Mouse (Mus musculus) heart, embryonic 13.5 days (tissue): ENCODE data around the gene Atxn7l3. TPM values are rescaled to one million over a fixed set of nuclear protein-coding genes. Genes with fewer than 3 reads are reported as not detected.
"Not testable (repeated sequence)": the region's sequence is repeated elsewhere in the genome, so short reads cannot be mapped to it uniquely, and the experiment has no call there.

Source experiments
- ATAC-seq: fragments of 200-750 bp; cut with Nextera tagmentation; 2 replicates; pipeline ENCODE4 v1.8.0; 2017; ENCODE audit warnings: moderate TSS enrichment; ENCODE audit not compliant: insufficient number of reproducible peaks, low FRiP score, low TSS enrichment; ENCODE audit errors: extremely low read depth
- H3K27ac ChIP-seq: fragments of 300-500 bp; sonication (generic); replicated peaks from 2 replicates; pipeline ENCODE4 v1.5.1; 2015; ENCODE audit warnings: moderate library complexity, mild to moderate bottlenecking, inconsistent platforms
- H3K27me3 ChIP-seq: fragments of 300-500 bp; sonication (generic); replicated peaks from 2 replicates; pipeline ENCODE4 v1.6.1; 2015; ENCODE audit warnings: mild to moderate bottlenecking, inconsistent platforms
- H3K36me3 ChIP-seq: fragments of 300-500 bp; sonication (generic); 2 replicates; pipeline ENCODE4 v1.6.1; 2015; ENCODE audit warnings: mild to moderate bottlenecking, inconsistent platforms
- H3K4me1 ChIP-seq: fragments of 300-500 bp; sonication (generic); 2 replicates; pipeline ENCODE4 v1.6.1; 2015; ENCODE audit warnings: inconsistent platforms
- H3K4me2 ChIP-seq: fragments of 300-500 bp; sonication (generic); 2 replicates; pipeline ENCODE4 v1.6.1; 2015; ENCODE audit warnings: inconsistent platforms, mild to moderate bottlenecking, moderate library complexity
- H3K4me3 ChIP-seq: fragments of 300-500 bp; sonication (generic); 2 replicates; pipeline ENCODE4 v1.5.1; 2015; ENCODE audit warnings: moderate library complexity, mild to moderate bottlenecking, inconsistent platforms
- H3K9ac ChIP-seq: fragments of 300-500 bp; sonication (generic); 2 replicates; pipeline ENCODE4 v1.6.1; 2015; ENCODE audit warnings: inconsistent platforms, mild to moderate bottlenecking, moderate library complexity
- H3K9me3 ChIP-seq: fragments of 300-500 bp; sonication (generic); 2 replicates; pipeline ENCODE4 v1.6.1; 2016; ENCODE audit warnings: inconsistent platforms
- whole genome bisulfite sequencing: fragments of 180-500 bp; shearing (Covaris S2); methylation state at CpG from one replicate; pipeline ENCODE4 v1.1.7; 2015; ENCODE audit warnings: mixed read lengths; 5-methylcytosine and 5-hydroxymethylcytosine counted together
- polyA plus RNA-seq: library from polyadenylated mRNA; unstranded; fragments of >200 nt; fragmentation: Nextera tagmentation; extraction: Ambion mirVana; gene quantifications from 2 replicates; pipeline ENCODE4 v1.2.1, GENCODE M21; 2015

Gene Atxn7l3
- polyA plus RNA-seq, 1 experiment from 2014 or later: 8.5 TPM

DNA sequence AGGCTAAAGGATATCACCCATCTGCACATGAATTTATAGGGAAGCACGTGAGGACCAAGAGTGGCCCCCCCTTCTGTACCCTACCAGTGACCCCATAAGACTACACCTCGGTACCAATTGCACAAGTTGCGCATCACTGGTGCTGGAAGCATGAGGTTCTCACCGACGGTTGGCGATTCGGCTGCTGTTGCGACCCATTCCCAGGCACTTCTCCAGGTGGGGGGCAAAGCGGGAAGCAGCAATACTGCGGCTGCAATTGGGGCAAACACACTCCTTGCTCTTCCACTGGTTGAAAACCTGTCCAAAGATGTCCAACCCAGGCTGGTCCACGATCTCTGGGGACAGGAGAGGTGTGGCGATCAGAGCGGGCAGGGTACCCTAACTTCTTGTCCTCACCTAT is 2.5 kb downstream of the Atxn7l3 start:
- Histone ChIP-seq H3K4me1 (peaks cover 28% of the 10 kb centered on the region), H3K27me3 (no peaks in the 10 kb centered on the region), H3K9me3 (no peaks in the 10 kb centered on the region), H3K9ac (peak overlapping the region; percentile 98), H3K36me3 (peaks cover 57% of the 10 kb centered on the region), H3K4me3 (no peak overlapping the region), H3K27ac (no peak overlapping the region), H3K4me2 (no peak overlapping the region; the same call in 1 of the 2 replicates)
- WGBS: 95% methylated on average over 13 of the region's 13 CpGs
- ATAC-seq: no peak

DNA sequence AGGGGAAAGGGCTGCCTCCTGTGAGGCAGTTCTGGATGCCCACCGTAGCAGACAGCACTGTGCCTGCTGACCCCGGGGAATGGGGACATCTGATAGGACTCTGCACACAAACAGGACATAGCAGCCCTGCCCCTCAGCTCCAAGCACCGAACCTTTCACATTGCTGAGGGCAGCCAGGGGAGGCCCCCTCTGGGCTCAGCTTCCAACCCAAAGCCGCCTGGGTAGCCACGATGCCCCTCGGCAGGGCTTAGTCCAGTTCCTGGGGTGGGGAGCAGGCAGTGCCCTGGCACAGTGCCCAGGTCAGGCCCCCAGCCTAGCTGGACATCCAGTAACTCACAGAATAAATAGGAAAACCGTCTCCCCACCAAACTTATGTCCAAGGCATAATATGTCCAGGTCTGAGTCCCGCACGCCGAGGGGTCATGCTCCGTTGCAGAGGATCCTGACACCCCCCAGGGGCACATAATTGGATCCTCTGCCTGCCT is 5.3 kb downstream of the Atxn7l3 start:
- Histone ChIP-seq H3K27me3 (no peaks in the 10 kb centered on the region), H3K9ac (no peak overlapping the region), H3K9me3 (no peaks in the 10 kb centered on the region), H3K36me3 (peaks cover 78% of the 10 kb centered on the region), H3K27ac (no peak overlapping the region), H3K4me2 (no peak overlapping the region), H3K4me3 (no peak overlapping the region), H3K4me1 (peaks cover 25% of the 10 kb centered on the region)
- no peak for ATAC-seq
- WGBS: 79% methylated on average over 11 of the region's 11 CpGs

DNA sequence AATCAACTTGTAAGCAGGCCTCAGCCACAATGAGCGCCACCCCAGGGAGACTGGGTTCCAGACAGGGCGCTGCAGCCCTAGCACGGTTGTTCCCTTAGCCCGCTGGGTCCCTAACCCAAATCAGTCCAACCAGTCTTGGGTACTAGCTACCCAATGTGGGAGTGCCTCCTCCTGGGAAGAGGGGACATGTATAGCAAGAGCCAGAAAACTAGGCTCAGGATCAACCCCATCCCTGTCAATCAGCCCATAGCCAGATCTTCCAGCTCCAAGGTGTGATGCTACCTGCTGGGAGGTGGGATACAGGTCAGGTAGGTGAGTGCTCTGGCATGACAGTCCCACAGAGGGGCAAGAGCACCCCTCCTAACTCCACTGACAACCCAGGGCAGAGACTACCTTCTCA is 6.3 kb downstream of the Atxn7l3 start:
- Histone ChIP-seq H3K4me2 (no peak overlapping the region), H3K27ac (no peak overlapping the region), H3K9me3 (no peaks in the 10 kb centered on the region), H3K4me3 (no peak overlapping the region), H3K4me1 (peaks cover 27% of the 10 kb centered on the region), H3K36me3 (peaks cover 78% of the 10 kb centered on the region), H3K27me3 (no peaks in the 10 kb centered on the region), H3K9ac (no peak overlapping the region)
- 85% methylated on average over 4 of the region's 4 CpGs for WGBS
- ATAC-seq: no peak

DNA sequence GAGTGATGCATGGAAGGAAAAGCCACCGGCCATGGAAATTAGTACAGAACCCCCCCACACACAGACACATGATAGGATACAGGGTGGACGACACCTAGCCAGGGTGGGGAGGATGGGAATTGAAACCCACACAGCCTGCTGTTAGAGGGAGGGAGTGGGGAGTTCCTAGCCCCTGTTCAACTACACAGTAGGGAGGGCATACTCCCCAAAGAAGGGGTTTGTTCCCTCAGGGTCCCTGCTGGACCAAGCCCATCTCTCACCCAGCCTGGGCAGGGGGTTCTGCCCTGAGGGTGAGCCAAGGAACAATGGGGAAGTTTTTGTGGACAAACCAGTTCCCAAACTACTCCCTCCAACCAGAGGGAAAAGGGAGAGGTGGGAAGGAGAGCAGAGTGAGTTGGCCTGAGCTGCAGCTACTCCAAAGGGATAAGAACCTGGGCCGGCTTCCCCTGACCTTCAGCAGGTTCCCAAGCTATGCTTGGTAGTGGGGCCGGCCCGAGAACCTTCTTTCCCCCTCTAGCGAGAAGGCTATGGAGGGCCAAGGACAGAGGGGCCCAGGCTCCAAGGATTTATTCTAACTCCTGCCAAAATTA is 6.8 kb downstream of the Atxn7l3 start:
- Histone ChIP-seq H3K36me3 (peaks cover 76% of the 10 kb centered on the region), H3K27ac (no peak overlapping the region), H3K27me3 (no peaks in the 10 kb centered on the region), H3K9me3 (no peaks in the 10 kb centered on the region), H3K9ac (0 out of 2 replicates have a peak overlapping the region, but pooled peaks have one; percentile 19), H3K4me1 (peaks cover 22% of the 10 kb centered on the region), H3K4me2 (no peak overlapping the region), H3K4me3 (no peak overlapping the region)
- ATAC-seq: no peak
- 64% methylated on average over 6 of the region's 6 CpGs for WGBS

DNA sequence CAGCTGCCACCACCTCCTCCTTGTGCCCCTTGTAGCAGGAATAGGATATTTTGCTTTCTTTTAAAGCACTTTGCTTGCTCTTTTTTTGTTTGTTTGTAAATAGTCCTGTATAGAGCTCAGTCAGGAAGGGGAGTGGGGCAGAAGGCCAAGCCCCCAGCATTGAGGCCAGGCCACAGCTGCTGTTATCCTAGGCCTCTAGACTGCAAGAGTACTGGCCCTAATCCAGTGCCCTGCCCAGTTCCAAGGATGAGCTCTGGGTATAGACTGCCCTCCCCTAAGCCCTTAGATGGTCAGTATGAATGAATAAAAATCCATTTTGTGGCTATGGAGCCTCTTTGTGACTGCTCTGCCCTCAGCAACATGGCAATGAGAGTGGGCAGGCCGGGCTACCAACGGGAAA is 7.5 kb downstream of the Atxn7l3 start:
- no peaks in the 10 kb centered on the region for H3K9me3 ChIP-seq
- H3K4me3 ChIP-seq: no peak overlapping the region
- no peak overlapping the region for H3K9ac ChIP-seq
- H3K27me3 ChIP-seq: no peaks in the 10 kb centered on the region
- peaks cover 69% of the 10 kb centered on the region for H3K36me3 ChIP-seq
- no peak overlapping the region for H3K4me2 ChIP-seq
- no peak for ATAC-seq
- 69% methylated on average over 2 of the region's 2 CpGs for WGBS
- peaks cover 15% of the 10 kb centered on the region for H3K4me1 ChIP-seq
- no peak overlapping the region for H3K27ac ChIP-seq

DNA sequence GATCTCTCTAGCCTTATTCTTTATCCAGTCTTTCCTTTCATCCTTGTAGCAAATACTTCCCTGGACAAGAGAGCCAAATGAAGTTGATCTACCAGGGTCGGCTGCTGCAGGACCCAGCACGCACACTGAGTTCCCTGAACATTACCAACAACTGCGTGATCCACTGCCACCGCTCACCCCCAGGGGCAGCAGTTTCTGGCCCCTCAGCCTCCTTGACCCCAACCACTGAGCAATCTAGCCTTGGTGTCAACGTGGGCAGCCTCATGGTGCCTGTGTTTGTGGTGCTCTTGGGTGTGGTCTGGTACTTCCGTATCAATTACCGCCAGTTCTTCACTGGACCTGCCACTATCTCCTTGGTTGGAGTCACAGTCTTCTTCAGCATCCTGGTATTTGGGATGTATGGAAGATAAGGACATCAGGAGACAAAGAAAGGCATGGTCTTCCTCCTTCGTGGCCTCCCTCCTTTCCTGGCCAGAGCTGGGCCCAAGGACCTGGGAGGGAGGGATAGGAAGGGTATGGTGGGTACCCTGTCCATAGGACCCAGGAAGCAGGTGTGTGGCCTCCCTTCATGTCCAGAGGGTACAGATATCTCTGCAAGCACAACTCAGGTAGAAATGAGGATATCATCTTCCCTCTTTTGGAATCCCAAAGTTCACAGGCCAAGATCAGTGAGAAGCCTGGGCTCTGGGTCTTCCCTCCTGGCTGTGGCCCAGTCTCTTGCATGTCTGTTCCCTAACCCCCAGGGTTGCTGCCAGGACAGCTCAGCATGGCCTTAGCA is 8.2 kb downstream of the Atxn7l3 start:
- peaks cover 13% of the 10 kb centered on the region for H3K4me1 ChIP-seq
- no peaks in the 10 kb centered on the region for H3K9me3 ChIP-seq
- no peak overlapping the region for H3K9ac ChIP-seq
- H3K27me3 ChIP-seq: no peaks in the 10 kb centered on the region
- H3K36me3 ChIP-seq: peaks cover 62% of the 10 kb centered on the region
- no peak overlapping the region for H3K27ac ChIP-seq
- ATAC-seq: no peak
- H3K4me3 ChIP-seq: no peak overlapping the region
- WGBS: 81% methylated on average over 8 of the region's 8 CpGs
- H3K4me2 ChIP-seq: no peak overlapping the region

DNA sequence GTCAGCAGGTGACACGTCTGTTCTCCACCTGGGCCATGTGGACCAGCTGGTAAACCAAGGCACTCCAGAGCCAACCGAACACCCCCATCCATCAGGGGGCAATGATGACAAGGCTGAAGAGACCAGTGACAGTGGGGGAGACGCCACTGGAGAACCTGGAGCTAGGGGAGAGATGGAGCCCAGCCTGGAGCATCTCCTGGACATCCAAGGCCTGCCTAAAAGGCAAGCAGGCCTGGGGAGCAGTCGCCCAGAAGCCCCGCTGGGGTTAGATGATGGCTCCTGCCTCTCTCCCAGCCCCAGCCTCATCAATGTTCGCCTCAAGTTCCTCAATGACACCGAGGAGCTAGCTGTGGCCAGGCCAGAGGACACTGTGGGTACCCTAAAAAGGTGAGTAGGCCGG is 8.9 kb downstream of the Atxn7l3 start:
- Histone ChIP-seq H3K9ac (no peak overlapping the region), H3K4me1 (peaks cover 13% of the 10 kb centered on the region), H3K27me3 (no peaks in the 10 kb centered on the region), H3K27ac (no peak overlapping the region), H3K4me3 (no peak overlapping the region), H3K36me3 (peaks cover 55% of the 10 kb centered on the region), H3K4me2 (no peak overlapping the region), H3K9me3 (no peaks in the 10 kb centered on the region)
- ATAC-seq: no peak
- 85% methylated on average over 8 of the region's 8 CpGs for WGBS

DNA sequence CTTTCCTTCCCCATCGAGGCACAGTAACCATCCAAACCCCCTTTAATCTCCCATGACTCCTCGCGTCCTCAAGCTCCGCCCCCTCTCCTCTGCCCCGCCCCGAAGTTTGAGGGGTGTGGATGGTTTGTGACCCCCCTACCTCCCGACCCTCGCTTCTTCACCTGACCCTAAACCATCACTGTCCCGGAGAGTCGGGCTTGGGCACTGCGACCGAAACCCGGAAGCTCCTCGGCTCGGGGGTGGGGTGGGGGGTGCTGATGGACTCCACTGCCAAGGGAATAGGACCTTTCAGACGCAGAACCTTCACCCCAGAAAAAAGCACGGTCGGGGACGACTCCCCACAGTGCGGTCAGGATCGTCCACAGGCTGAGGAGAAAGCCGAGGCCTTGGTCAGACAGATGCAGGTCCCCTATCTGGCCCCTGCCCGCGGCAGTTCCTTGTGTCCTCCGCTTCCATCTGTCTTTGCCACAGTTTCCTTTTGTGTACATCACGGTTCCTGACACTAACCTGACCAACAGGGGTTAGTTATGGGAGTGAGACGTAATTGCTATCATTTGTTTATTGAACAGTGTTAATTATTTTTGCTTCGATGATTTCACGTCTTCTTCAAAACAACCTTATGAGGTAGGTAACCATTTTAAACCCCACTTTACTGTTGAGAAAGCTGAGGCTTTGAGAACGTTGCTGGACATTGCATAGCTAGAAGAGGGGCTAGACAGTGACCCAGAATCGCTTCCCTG is 11.2 kb downstream of the Atxn7l3 start:
- peak overlapping the region; percentile 94 for H3K9ac ChIP-seq
- H3K27ac ChIP-seq: peak overlapping the region; percentile 80
- H3K36me3 ChIP-seq: peaks cover 33% of the 10 kb centered on the region
- H3K27me3 ChIP-seq: no peaks in the 10 kb centered on the region
- peak; percentile 57; the same call in 1 of the 2 replicates for ATAC-seq
- H3K4me1 ChIP-seq: peaks cover 13% of the 10 kb centered on the region
- H3K9me3 ChIP-seq: no peaks in the 10 kb centered on the region
- peak overlapping the region; percentile 77 for H3K4me2 ChIP-seq
- H3K4me3 ChIP-seq: peak overlapping the region; percentile 83
- 4% methylated on average over 31 of the region's 31 CpGs for WGBS

DNA sequence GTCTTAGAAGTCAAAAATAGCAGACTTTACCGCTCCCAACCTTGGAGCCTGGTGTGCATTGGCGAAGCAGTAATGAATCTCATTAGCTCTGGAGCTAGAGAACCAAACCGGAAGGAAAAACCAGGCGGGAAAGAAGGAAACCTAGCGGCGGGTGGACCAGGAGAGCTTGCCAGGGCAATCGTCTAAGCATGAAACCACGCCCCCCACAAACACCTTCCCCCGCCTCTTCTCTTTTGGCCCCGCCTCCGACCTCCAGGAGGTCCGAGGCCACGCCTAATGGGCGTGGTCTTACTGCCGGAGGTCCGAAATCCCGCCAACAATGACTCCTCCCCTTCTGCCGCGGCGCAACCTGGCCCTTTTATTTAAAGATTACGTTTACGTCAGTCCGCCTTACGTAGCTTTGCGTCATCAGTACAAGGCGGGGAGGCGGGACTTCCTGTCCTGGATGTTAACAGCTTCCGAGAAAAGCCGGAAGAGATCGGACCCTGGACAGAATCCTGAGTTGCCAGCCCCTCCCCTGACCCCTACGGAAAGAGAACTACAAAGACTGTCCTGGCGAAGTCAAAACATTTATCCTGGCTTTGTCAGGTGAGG is 11.8 kb downstream of the Atxn7l3 start, which contains the start of gene Tmub2:
TSS of gene Tmub2 (plus strand) at position 431 of the 594 bp plus-strand sequence.
- under 1% methylated on average over 32 of the region's 32 CpGs for WGBS
- H3K4me3 ChIP-seq: peak within 1 kb of the TSS; percentile 83

DNA sequence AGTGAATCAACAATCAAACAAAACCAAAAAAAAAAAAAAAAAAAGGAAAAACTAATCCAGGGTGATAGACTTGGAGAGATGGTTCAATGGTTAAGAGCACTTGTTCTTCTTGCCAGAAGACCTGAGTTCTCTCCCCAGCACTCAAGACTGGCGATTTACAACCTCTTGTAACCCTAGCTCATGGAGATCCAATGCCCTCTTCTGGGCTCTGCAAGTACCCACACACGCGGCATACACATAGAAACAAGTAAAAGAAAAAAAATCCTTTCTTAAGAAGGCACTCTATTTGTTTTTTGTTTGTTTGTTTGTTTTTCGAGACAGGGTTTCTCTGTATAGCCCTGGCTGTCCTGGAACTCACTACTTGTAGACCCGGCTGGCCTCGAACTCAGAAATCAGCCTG is 12.5 kb downstream of the Atxn7l3 start:
- Histone ChIP-seq H3K9me3 (no peaks in the 10 kb centered on the region), H3K9ac (peak overlapping the region; percentile 24; the same call in 1 of the 2 replicates), H3K27ac (peak overlapping the region; percentile 70), H3K4me3 (peak overlapping the region; percentile 83), H3K27me3 (no peaks in the 10 kb centered on the region), H3K4me1 (peaks cover 13% of the 10 kb centered on the region), H3K4me2 (peak overlapping the region; percentile 77), H3K36me3 (peaks cover 21% of the 10 kb centered on the region)
- ATAC-seq: no peak
- WGBS: 83% methylated on average over 6 of the region's 6 CpGs

More for the DNA sequence above, 11.8 kb downstream of the Atxn7l3 start, which contains the start of gene Tmub2:
- peak; percentile 85 for ATAC-seq
- Histone ChIP-seq H3K27me3 (no peaks in the 10 kb centered on the region), H3K4me2 (peak within 1 kb of the TSS; percentile 77), H3K9me3 (no peaks in the 10 kb centered on the region), H3K36me3 (peaks cover 27% of the 10 kb centered on the region), H3K27ac (peak within 1 kb of the TSS; percentile 80), H3K4me1 (peaks cover 13% of the 10 kb centered on the region), H3K9ac (peak within 1 kb of the TSS; percentile 94)

DNA sequence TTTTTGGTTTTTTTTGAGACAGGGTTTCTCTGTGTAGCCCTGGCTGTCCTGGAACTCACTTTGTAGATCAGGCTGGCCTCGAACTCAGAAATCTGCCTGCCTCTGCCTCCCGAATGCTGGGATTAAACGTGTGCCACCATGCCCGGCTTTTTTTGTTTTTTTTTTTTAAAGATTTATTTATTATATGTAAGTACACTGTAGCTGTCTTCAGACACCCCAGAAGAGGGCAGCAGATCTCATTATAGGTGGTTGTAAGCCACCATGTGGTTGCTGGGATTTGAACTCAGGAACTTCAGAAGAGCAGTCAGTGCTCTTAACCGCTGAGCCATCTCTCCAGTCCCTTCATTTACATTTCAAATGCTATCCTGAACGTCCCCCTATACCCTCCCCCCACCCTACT is 16.2 kb downstream of the Atxn7l3 start:
- not testable (repeated sequence) for H3K4me3 ChIP-seq, H3K9ac ChIP-seq, H3K27ac ChIP-seq, H3K9me3 ChIP-seq, ATAC-seq, H3K4me2 ChIP-seq, H3K36me3 ChIP-seq
- Histone ChIP-seq H3K27me3 (peaks cover 10% of the 10 kb centered on the region), H3K4me1 (peaks cover 12% of the 10 kb centered on the region)
- 67% methylated on average over 6 of the region's 6 CpGs for WGBS
